Mouse (Mus musculus) CH12.LX (cell line): Measurements from ENCODE around the gene Milr1. TPM values are rescaled to one million over a fixed set of nuclear protein-coding genes. Genes with fewer than 3 reads are reported as not detected.

ENCODE experiments used
- DNase-seq: peaks from one replicate; pipeline ENCODE4 v3.0.0-alpha.2; 2013; ENCODE audit errors: extremely low read depth
- H3K27ac ChIP-seq: 2 replicates; pipeline ENCODE4 v1.5.1; 2012; ENCODE audit warnings: low read depth, mild to moderate bottlenecking, control low read depth, moderate library complexity; ENCODE audit not compliant: insufficient read depth
- H3K27me3 ChIP-seq: replicated peaks from 2 replicates; pipeline ENCODE3; 2012; ENCODE audit warnings: inconsistent platforms
- H3K36me3 ChIP-seq, 2 experiments: replicated peaks in 1 of 2; 2 replicates each; pipeline versions ENCODE3 to v1.6.1; 2012; ENCODE audit warnings: inconsistent platforms in 1 of 2, low read length in 1 of 2, mild to moderate bottlenecking in 1 of 2, mixed read lengths in 1 of 2, moderate library complexity in 1 of 2; ENCODE audit not compliant: control insufficient read depth in 1 of 2, insufficient read depth in 1 of 2
- H3K4me1 ChIP-seq, 2 experiments: 2 replicates each; pipeline ENCODE4 v1.6.1; 2012; ENCODE audit warnings: inconsistent platforms in 1 of 2, moderate library complexity in 1 of 2; ENCODE audit not compliant: insufficient read depth in 2 of 2, control insufficient read depth in 1 of 2
- H3K4me2 ChIP-seq: 2 replicates; pipeline ENCODE4 v1.6.1; 2012; ENCODE audit warnings: low read depth, mild to moderate bottlenecking, control low read depth; ENCODE audit not compliant: poor library complexity, insufficient read depth, severe bottlenecking
- H3K4me3 ChIP-seq, 3 experiments: fragments of 150-350 bp in 1 of 3; sonication (generic) in 1 of 3; replicated peaks in 1 of 3; 2 replicates each; pipeline versions ENCODE3 to v1.5.1; 2011 to 2012; ENCODE audit warnings: low read depth in 2 of 3, low read length in 2 of 3, mild to moderate bottlenecking in 2 of 3, moderate library complexity in 2 of 3, control low read depth in 1 of 3, improper control_type of control experiment in 1 of 3, inconsistent platforms in 1 of 3, mixed read lengths in 1 of 3; ENCODE audit not compliant: poor library complexity in 1 of 3
- H3K79me2 ChIP-seq: replicated peaks from 2 replicates; pipeline ENCODE4 v1.6.1; 2012; ENCODE audit warnings: mild to moderate bottlenecking, moderate library complexity; ENCODE audit not compliant: control insufficient read depth, poor library complexity, insufficient read depth, severe bottlenecking; ENCODE audit errors: extremely low read depth
- H3K9ac ChIP-seq: 2 replicates; pipeline ENCODE4 v1.6.1; 2012; ENCODE audit warnings: low read depth, mild to moderate bottlenecking, control low read depth, moderate library complexity; ENCODE audit not compliant: insufficient read depth
- H3K9me3 ChIP-seq: replicated peaks from 2 replicates; pipeline ENCODE3; 2012; ENCODE audit warnings: low read length, inconsistent platforms, mixed read lengths
- BHLHE40 ChIP-seq: IDR thresholded peaks from 2 replicates; pipeline ENCODE4 v1.6.1; 2011; ENCODE audit warnings: mild to moderate bottlenecking, low read depth, low read length, improper control_type of control experiment
- CHD1 ChIP-seq: IDR thresholded peaks from 2 replicates; pipeline ENCODE4 v1.6.1; 2012; ENCODE audit warnings: low read depth, low read length, improper control_type of control experiment, inconsistent platforms
- CHD2 ChIP-seq: IDR thresholded peaks from 2 replicates; pipeline ENCODE4 v1.6.1; 2011; ENCODE audit warnings: low read length, improper control_type of control experiment
- E2F4 ChIP-seq: IDR thresholded peaks from 2 replicates; pipeline ENCODE4 v1.6.1; 2011; ENCODE audit warnings: low read depth, low read length, improper control_type of control experiment; ENCODE audit not compliant: insufficient replicate concordance
- ELF1 ChIP-seq: IDR thresholded peaks from 2 replicates; pipeline ENCODE4 v1.6.1; 2014; ENCODE audit warnings: low read depth, mild to moderate bottlenecking, inconsistent platforms, low read length, improper control_type of control experiment
- ETS1 ChIP-seq: conservative IDR thresholded peaks from 2 replicates; pipeline ENCODE4 v1.6.1; 2012; ENCODE audit warnings: low read depth, mild to moderate bottlenecking, inconsistent platforms, low read length, improper control_type of control experiment, moderate library complexity
- GABPA ChIP-seq: IDR thresholded peaks from 2 replicates; pipeline ENCODE4 v1.6.1; 2012; ENCODE audit warnings: low read depth, low read length, improper control_type of control experiment, inconsistent platforms; ENCODE audit not compliant: insufficient replicate concordance
- HCFC1 ChIP-seq: IDR thresholded peaks from 2 replicates; pipeline ENCODE4 v1.6.1; 2012; ENCODE audit warnings: low read depth, mild to moderate bottlenecking, inconsistent platforms, low read length, improper control_type of control experiment
- JUN ChIP-seq: IDR thresholded peaks from 2 replicates; pipeline ENCODE4 v1.6.1; 2011; ENCODE audit warnings: low read depth, mild to moderate bottlenecking, low read length, improper control_type of control experiment, moderate library complexity; ENCODE audit not compliant: insufficient read depth
- JUND ChIP-seq: conservative IDR thresholded peaks from 2 replicates; pipeline ENCODE4 v1.6.1; 2011; ENCODE audit warnings: low read depth, low read length, improper control_type of control experiment
- KAT2A ChIP-seq: IDR thresholded peaks from 2 replicates; pipeline ENCODE4 v1.6.1; 2012; ENCODE audit warnings: low read length, improper control_type of control experiment, inconsistent platforms; ENCODE audit not compliant: insufficient replicate concordance
- MAFK ChIP-seq: IDR thresholded peaks from 2 replicates; pipeline ENCODE4 v1.6.1; 2011; ENCODE audit warnings: low read length, improper control_type of control experiment; ENCODE audit not compliant: insufficient replicate concordance
- MEF2A ChIP-seq: IDR thresholded peaks from 2 replicates; pipeline ENCODE4 v1.6.1; 2014; ENCODE audit warnings: low read depth, mild to moderate bottlenecking, inconsistent platforms, low read length, improper control_type of control experiment, borderline replicate concordance
- MYC ChIP-seq: IDR thresholded peaks from 2 replicates; pipeline ENCODE4 v1.6.1; 2011; ENCODE audit warnings: low read depth, mild to moderate bottlenecking, improper control_type of control experiment, low read length
- NELFE ChIP-seq: IDR thresholded peaks from 2 replicates; pipeline ENCODE4 v1.6.1; 2011; ENCODE audit warnings: low read depth, low read length, improper control_type of control experiment
- PAX5 ChIP-seq: IDR thresholded peaks from 2 replicates; pipeline ENCODE4 v1.6.1; 2012; ENCODE audit warnings: low read length, inconsistent platforms, mixed read lengths
- POLR2AphosphoS2 ChIP-seq: IDR thresholded peaks from 2 replicates; pipeline ENCODE4 v1.6.1; 2011; ENCODE audit warnings: low read depth, low read length, improper control_type of control experiment
- RAD21 ChIP-seq: IDR thresholded peaks from 2 replicates; pipeline ENCODE4 v1.6.1; 2011; ENCODE audit warnings: low read depth, mild to moderate bottlenecking, low read length, improper control_type of control experiment, moderate library complexity
- USF2 ChIP-seq: conservative IDR thresholded peaks from 2 replicates; pipeline ENCODE4 v1.6.1; 2011; ENCODE audit warnings: low read depth, low read length, improper control_type of control experiment
- ZC3H11A ChIP-seq: IDR thresholded peaks from 2 replicates; pipeline ENCODE4 v1.6.1; 2012; ENCODE audit warnings: low read depth, mild to moderate bottlenecking, inconsistent platforms, low read length, improper control_type of control experiment
- ZKSCAN1 ChIP-seq: IDR thresholded peaks from 2 replicates; pipeline ENCODE4 v1.6.1; 2012; ENCODE audit warnings: low read depth, inconsistent platforms, low read length, improper control_type of control experiment, borderline replicate concordance
- ZMIZ1 ChIP-seq: IDR thresholded peaks from 2 replicates; pipeline ENCODE4 v1.6.1; 2012; ENCODE audit warnings: low read depth, mild to moderate bottlenecking, inconsistent platforms, low read length, improper control_type of control experiment
- ZNF384 ChIP-seq: IDR thresholded peaks from 2 replicates; pipeline ENCODE4 v1.6.1; 2012; ENCODE audit warnings: low read depth, low read length, improper control_type of control experiment, inconsistent platforms
- dilution Hi-C: fragments of 300-500 bp; cut with MboI; formaldehyde crosslinking; loops from 2 replicates; pipeline ENCODE4 v1.14.3; 2020; ENCODE audit warnings: low sequenced_read_pairs; ENCODE audit not compliant: extremely low pct_unique_long_range_greater_than_20kb, extremely low pct_ligation_motif_present
- in situ Hi-C: fragments of 300-500 bp; cut with MboI; formaldehyde crosslinking; loops from 3 replicates; pipeline ENCODE4 v1.14.3; 2019; ENCODE audit warnings: low sequenced_read_pairs, low pct_ligation_motif_present, low pct_unique_long_range_greater_than_20kb, mixed read lengths
- polyA plus RNA-seq: library from polyadenylated mRNA; unstranded; fragments of >175 nt; gene quantifications from 2 replicates; pipeline ENCODE4 v1.2.1, GENCODE M21; 2012; ENCODE audit warnings: low read depth; ENCODE audit not compliant: insufficient read length
- total RNA-seq, 2 experiments: library from RNA; depleted of rRNA; stranded (reverse); fragments of 300-350 nt in 1 of 2; fragments of >200 nt in 1 of 2; gene quantifications; 2 replicates each; pipeline ENCODE4 v1.2.3; 2012 to 2014

Gene Milr1
- total and polyA plus RNA-seq, 3 experiments: 22.0 to 41.2 (median 35.4) TPM

- Histone ChIP-seq H3K9ac (no peak overlapping the region), H3K9me3 (peaks cover 3% of the 10 kb centered on the region), H3K4me1 (peaks cover 12 to 41% of the 10 kb centered on the region in 2 experiments), H3K4me3 (no peak overlapping the region), H3K79me2 (no peaks in the 10 kb centered on the region), H3K4me2 (no peak overlapping the region), H3K36me3 (peaks cover 21 to 49% of the 10 kb centered on the region in 2 experiments), H3K27ac (no peak overlapping the region), H3K27me3 (no peaks in the 10 kb centered on the region)
- TF ChIP-seq MYC (no peak), CHD1 (no peak), E2F4 (no peak), JUN (no peak), ZKSCAN1 (no peak), MEF2A (no peak), JUND (no peak), MAFK (no peak), HCFC1 (no peak), ELF1 (no peak)
- dilution Hi-C loops (no loop called here), in situ Hi-C loops (loop anchor here (5.0 to 25.0 kb wide), 4 partner anchors 81 to 441 kb away; partner anchors contain the start of genes Cd79b and Gh)
- no peak for DNase-seq
Measured at GRCm38 (mm10) chr11:106753314-106753713, 2.3 kb downstream of the Milr1 start.

DNA sequence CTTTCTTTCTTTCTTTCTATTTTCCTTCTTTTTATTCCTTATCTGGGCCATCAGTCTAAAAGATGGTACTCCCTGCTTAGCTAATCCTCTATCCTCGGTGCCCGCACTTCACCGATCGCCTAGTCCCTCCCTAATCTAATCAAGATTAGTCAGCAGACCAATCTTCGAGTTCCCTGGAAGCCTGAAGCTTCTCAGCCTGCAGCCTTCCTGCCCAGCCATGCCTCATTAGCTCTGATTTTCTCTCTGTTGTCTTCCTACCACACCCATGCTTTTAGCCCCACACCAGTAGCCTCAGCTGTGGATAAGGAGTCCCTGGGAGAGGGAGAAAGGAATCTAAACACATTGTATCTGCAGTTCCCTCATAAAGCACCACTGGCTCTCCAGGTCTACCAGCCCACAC, 4.6 kb downstream of the Milr1 start:
- Histone ChIP-seq H3K4me3 (no peak overlapping the region), H3K4me1 (peaks cover 24 to 63% of the 10 kb centered on the region in 2 experiments), H3K9me3 (peaks cover 3% of the 10 kb centered on the region), H3K27ac (no peak overlapping the region), H3K36me3 (peaks cover 21 to 55% of the 10 kb centered on the region in 2 experiments), H3K79me2 (no peaks in the 10 kb centered on the region), H3K4me2 (no peak overlapping the region), H3K27me3 (no peaks in the 10 kb centered on the region), H3K9ac (no peak overlapping the region)
- in situ Hi-C loops (loop anchor here (10.0 to 25.0 kb wide), 3 partner anchors 111 to 443 kb away; partner anchors contain the start of genes Cd79b and Gh), dilution Hi-C loops (no loop called here)
- no peak for DNase-seq
- no peak for TF ChIP-seq GABPA
- TF ChIP-seq ZC3H11A: no peak
- TF ChIP-seq ZMIZ1: no peak
- TF ChIP-seq ETS1: no peak
- TF ChIP-seq ZNF384: no peak
- no peak for TF ChIP-seq CHD2
- no peak for TF ChIP-seq PAX5
- no peak for TF ChIP-seq KAT2A
- no peak for TF ChIP-seq USF2
- TF ChIP-seq NELFE: no peak
- no peak for TF ChIP-seq RAD21
- TF ChIP-seq BHLHE40: no peak
- TF ChIP-seq POLR2AphosphoS2: no peak
- TF ChIP-seq ELF1: no peak
